Comparison of ENCODE assay signal across 1 mouse cellular context in the genomic region with DNA sequence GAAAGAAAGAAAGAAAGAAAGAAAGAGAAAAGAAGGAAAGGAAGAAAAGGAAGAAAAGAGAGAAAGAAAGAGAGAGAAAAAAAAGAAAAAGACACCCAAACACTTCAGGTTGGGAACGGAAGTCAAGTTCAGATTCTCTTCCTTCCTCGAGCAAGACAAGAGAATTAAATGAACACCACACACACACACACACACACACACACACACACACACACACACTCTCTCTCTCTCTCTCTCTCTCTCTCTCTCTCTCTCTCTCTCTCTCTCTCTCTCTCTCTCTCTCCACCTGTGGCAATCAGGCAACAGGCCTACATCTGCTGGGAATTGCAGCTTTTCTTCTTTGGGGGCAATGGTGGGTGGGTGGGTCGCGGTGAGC.
TF ChIP-seq lines count a peak whose summit lies in the region.

No protein-coding gene starts in this region.

TF ChIP-seq in MEL, 35 proteins besides CTCF, POLR2A, EP300 and RAD21 (continued from another document):
- 0 out of 2 replicates have a peak, but pooled peaks have one; percentile 57 for TF ChIP-seq MAZ (IDR thresholded peaks at IDR 0.05; ENCODE audit: low read depth, low read length)
- TF ChIP-seq TCF12 (IDR thresholded peaks at IDR 0.05; ENCODE audit: low read depth, low read length) = 0 out of 2 replicates have a peak, but pooled peaks have one; percentile 24
- TF ChIP-seq SIN3A (IDR thresholded peaks at IDR 0.05; ENCODE audit: low read length) = peak; percentile 71
- peak; percentile 51; the same call in 1 of the 2 replicates for TF ChIP-seq ETS1 (IDR thresholded peaks at IDR 0.05; ENCODE audit: low read depth, low read length)
- 0 out of 2 replicates have a peak, but pooled peaks have one; percentile 19 for TF ChIP-seq MYC (IDR thresholded peaks at IDR 0.05; ENCODE audit: low read depth, low read length)
- peak; percentile 22; the same call in 1 of the 2 replicates for TF ChIP-seq NELFE (IDR thresholded peaks at IDR 0.05; ENCODE audit: low read depth, low read length)
- TF ChIP-seq HCFC1 (IDR thresholded peaks at IDR 0.05; ENCODE audit: low read depth, low read length) = 0 out of 2 replicates have a peak, but pooled peaks have one; percentile 32
